10 mouse cellular contexts compared by ENCODE assay signal in genomic region chr5:5319824-5320505, GRCm38 (mm10).
DNase-seq lines count a peak whose midpoint lies in the region; ATAC-seq and TF ChIP-seq lines count a peak whose summit lies in the region.
"Had no signal": no experiment of that assay in that cellular context is flagged by ENCODE, and none has a peak within 500 bp of the region (broad histone marks: within the 10 kb centered on the region; RNA-seq: fewer than 3 reads in every experiment).

No protein-coding gene starts in this region.

- H3K9ac ChIP-seq in heart, embryonic 15.5 days: no peak overlapping the region
- H3K9ac ChIP-seq in lung, postnatal 0 days (replicated peaks; ENCODE audit: low read depth): no peak overlapping the region

- WGBS in heart, embryonic 15.5 days: 59% methylated on average over 8 of the region's 8 CpGs
- 44% methylated on average over 8 of the region's 8 CpGs for WGBS in lung, postnatal 0 days

- H3K4me3 ChIP-seq in heart, embryonic 15.5 days: no peak overlapping the region
- no peak overlapping the region for H3K4me3 ChIP-seq in lung, postnatal 0 days (ENCODE audit: low read depth, low read length)
- H3K4me3 ChIP-seq: erythroblast, embryonic 14.5 days had no signal

- no peaks in the 10 kb centered on the region for H3K36me3 ChIP-seq in heart, embryonic 15.5 days
- H3K36me3 ChIP-seq in lung, postnatal 0 days (ENCODE audit: insufficient read depth, low read length): no peaks in the 10 kb centered on the region

- ATAC-seq in heart, embryonic 15.5 days (replicated peaks; ENCODE audit: insufficient number of reproducible peaks, insufficient read depth, low FRiP score, low read depth): no peak
- peak; percentile 71 for ATAC-seq in lung, postnatal 0 days

- TF ChIP-seq CTCF in lung, postnatal 0 days (IDR thresholded peaks at IDR 0.05): no peak

- H3K27ac ChIP-seq in heart, embryonic 15.5 days: peak overlapping the region; percentile 49; the same call in 1 of the 2 replicates
- peak overlapping the region; percentile 34 for H3K27ac ChIP-seq in lung, postnatal 0 days (ENCODE audit: low read length)

- 0 out of 2 replicates have a peak, but pooled peaks have one; percentile 24 for TF ChIP-seq EP300 in lung, postnatal 0 days (IDR thresholded peaks at IDR 0.05)

- peaks cover 12% of the 10 kb centered on the region for H3K4me1 ChIP-seq in heart, embryonic 15.5 days (replicated peaks)
- H3K4me1 ChIP-seq in lung, postnatal 0 days (ENCODE audit: insufficient read depth, low read depth, low read length): peaks cover 8% of the 10 kb centered on the region; the same call in 1 of the 2 replicates

- no peaks in the 10 kb centered on the region for H3K9me3 ChIP-seq in heart, embryonic 15.5 days (replicated peaks)
- H3K9me3 ChIP-seq in lung, postnatal 0 days (ENCODE audit: low read length): no peaks in the 10 kb centered on the region

- DNase-seq in gastrocnemius, postnatal 10 days: peak; percentile 10
- DNase-seq in gastrocnemius, adult 8-10 months (ENCODE audit: low spot score in 2 of 2): no peak
- peak; percentile 62 for DNase-seq in 416B (ENCODE audit: low read depth)
- DNase-seq in lung, postnatal 0 days (ENCODE audit: low spot score): peak; percentile 70
- no peak for DNase-seq in thymus, postnatal 14 days
- no peak for DNase-seq in adrenal gland, adult 18-20 months (ENCODE audit: low spot score in 2 of 2)
- DNase-seq in layer of hippocampus, postnatal 36 days: no peak
- DNase-seq: retina, postnatal 1 day had no signal

- 0 out of 2 replicates have a peak overlapping the region, but pooled peaks have one; percentile 1 for H3K4me2 ChIP-seq in heart, embryonic 15.5 days
- no peak overlapping the region; the same call in 1 of the 2 replicates for H3K4me2 ChIP-seq in lung, postnatal 0 days (replicated peaks; ENCODE audit: low read depth, low read length)

- no peaks in the 10 kb centered on the region for H3K27me3 ChIP-seq in heart, embryonic 15.5 days
- H3K27me3 ChIP-seq in lung, postnatal 0 days (replicated peaks; ENCODE audit: insufficient read depth, low read length): no peaks in the 10 kb centered on the region

Comparison
In these comparisons a context has a peak if more than half of its experiments do, and no peak if none do; other contexts are left out.
1. DNase-seq: peak in gastrocnemius, postnatal 10 days (single experiment), 416B (single experiment) and lung, postnatal 0 days (single experiment); none in gastrocnemius, adult 8-10 months (0 of 2), thymus, postnatal 14 days (single experiment), adrenal gland, adult 18-20 months (0 of 2) and layer of hippocampus, postnatal 36 days (0 of 2).